Mouse (Mus musculus) C2C12 (cell line): ENCODE results near the gene Ppat.

Experiments
- CTCF ChIP-seq: IDR thresholded peaks from one replicate; pipeline ENCODE4 v1.5.1; 2011; ENCODE audit not compliant: control insufficient read depth, insufficient read depth, insufficient read length
- MAX ChIP-seq: IDR thresholded peaks from one replicate; pipeline ENCODE4 v1.6.1; 2011; ENCODE audit warnings: mild to moderate bottlenecking, control low read depth
- MYOD1 ChIP-seq: IDR thresholded peaks from one replicate; pipeline ENCODE4 v1.6.1; 2011; ENCODE audit warnings: low read depth; ENCODE audit not compliant: control insufficient read depth, insufficient read length
- MYOG ChIP-seq: IDR thresholded peaks from one replicate; pipeline ENCODE4 v1.6.1; 2011; ENCODE audit not compliant: control insufficient read depth, insufficient read length; ENCODE audit errors: extremely low read depth
- USF1 ChIP-seq: IDR thresholded peaks from one replicate; pipeline ENCODE4 v1.6.1; 2011; ENCODE audit warnings: low read depth, mild to moderate bottlenecking, control low read depth, moderate library complexity

DNA sequence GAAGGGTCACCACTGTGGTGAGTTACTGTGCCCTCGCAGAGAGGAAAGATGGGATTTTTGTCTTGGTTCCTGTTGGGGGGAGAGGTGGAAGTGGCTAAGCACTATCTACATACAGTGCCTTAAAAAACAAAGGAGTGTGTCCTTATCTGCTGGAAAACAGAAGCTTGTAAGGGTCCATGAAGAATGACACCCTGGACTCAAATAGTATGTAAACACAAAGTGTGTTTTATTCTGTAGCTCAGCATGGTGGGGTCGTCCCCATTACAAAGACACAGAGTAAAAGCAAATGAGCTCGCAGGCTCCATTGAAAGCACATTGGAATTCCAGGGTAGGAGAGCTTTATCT, 45.3 kb downstream of the Ppat start:
- TF ChIP-seq CTCF = no peak
- TF ChIP-seq MYOD1 = no peak
- no peak for TF ChIP-seq MYOG
- TF ChIP-seq USF1 = no peak
- TF ChIP-seq MAX = no peak
